Mouse (Mus musculus): ENCODE results near the gene Cox4i2. TPM values are rescaled to one million over a fixed set of nuclear protein-coding genes. Genes with fewer than 3 reads are reported as not detected.
A peak's percentile ranks its signal among the peaks of the same experiment; 100 is the strongest.

Cox4i2 gene
- polyA plus RNA-seq, 1 experiment from 2014 or later: 14.3 TPM

DNA sequence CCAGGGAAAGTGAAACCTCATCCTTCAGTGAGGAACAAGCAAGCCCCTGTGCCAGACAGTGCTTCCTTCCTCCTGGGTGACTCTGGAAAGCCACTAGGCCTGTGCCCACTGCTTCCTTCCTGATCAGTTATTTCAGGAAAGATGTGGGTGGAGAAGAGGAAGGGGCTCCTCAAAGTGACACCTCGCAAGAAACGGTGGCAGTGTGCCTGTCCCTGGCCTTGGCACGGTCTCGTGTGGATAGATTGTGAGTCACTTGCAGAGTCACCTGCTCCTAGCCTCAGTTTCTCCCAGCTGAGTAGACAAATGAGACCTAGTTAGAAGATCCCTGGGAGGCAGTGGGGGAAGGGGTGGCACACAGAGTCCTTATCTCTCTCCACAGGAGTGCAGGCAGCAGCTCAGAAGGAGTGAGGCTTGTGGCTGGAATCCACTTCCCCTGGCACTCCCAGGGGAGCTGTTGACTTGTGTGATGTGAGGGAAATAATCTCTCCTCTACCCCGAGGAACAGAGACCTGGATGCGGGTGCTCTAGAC, 35.0 kb downstream of the Cox4i2 start:
- Histone ChIP-seq H3K36me3 (peaks cover 4% of the 10 kb centered on the region; the same call in 1 of the 2 replicates), H3K4me3 (no peak overlapping the region), H3K9me3 (no peaks in the 10 kb centered on the region), H3K27ac (peak overlapping the region; percentile 59; the same call in 1 of the 2 replicates), H3K9ac (no peak overlapping the region), H3K27me3 (no peaks in the 10 kb centered on the region), H3K4me1 (peaks cover 5% of the 10 kb centered on the region), H3K4me2 (replicated peaks) (no peak overlapping the region)
- WGBS: 66% methylated on average over 6 of the region's 6 CpGs
- ATAC-seq (ENCODE audit: insufficient number of reproducible peaks, insufficient read depth, low FRiP score, low TSS enrichment): 0 out of 2 replicates have a peak, but pooled peaks have one; percentile 30

DNA sequence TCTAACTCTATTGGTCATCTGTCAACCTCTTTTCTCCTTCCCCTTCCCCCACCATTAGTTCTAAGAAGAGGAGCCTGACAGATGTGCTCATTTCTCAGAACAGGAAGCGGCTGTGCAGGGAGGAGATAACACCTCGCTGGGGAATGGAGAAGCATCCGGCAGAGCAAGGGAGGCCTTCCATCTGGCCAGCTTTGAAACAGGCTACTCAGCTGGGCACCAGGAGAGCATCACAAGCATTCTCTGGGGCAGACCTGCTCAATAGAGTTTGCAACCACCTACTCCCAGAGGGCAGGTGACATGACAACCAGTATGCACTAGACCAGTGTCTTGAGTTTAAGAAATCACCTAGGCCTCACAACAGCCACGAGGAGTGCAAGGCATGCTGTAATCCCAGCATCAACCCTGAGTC, 35.6 kb downstream of the Cox4i2 start:
- Histone ChIP-seq H3K36me3 (0 out of 2 replicates have a peak, but pooled peaks cover 4% of the 10 kb centered on the region), H3K4me1 (peaks cover 5% of the 10 kb centered on the region), H3K27me3 (no peaks in the 10 kb centered on the region), H3K9ac (no peak overlapping the region), H3K4me3 (no peak overlapping the region), H3K4me2 (replicated peaks) (no peak overlapping the region), H3K27ac (peak overlapping the region; percentile 59; the same call in 1 of the 2 replicates), H3K9me3 (no peaks in the 10 kb centered on the region)
- ATAC-seq (ENCODE audit: insufficient number of reproducible peaks, insufficient read depth, low FRiP score, low TSS enrichment): no peak
- 53% methylated on average over 4 of the region's 4 CpGs for WGBS

DNA sequence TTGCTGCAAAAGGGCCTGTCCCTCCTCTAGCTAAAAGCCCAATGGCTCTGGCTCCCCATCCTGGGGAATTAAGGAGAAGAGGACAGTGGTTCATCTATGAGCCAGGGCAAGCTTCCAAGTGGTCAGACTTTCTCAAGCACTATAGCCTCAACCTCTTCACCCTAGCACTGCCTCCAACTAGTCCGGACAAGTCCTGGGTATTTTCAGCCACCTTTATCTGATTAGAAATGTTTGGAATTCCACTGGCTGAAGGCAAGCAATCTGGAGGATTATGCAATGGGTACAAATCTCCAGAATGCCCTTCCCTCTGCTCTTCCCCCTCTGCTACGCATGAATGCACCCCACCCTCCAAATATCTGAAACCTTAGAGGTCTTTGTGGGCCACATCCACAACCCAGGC, 38.5 kb downstream of the Cox4i2 start:
- 55% methylated on average over 2 of the region's 2 CpGs for WGBS
- H3K4me1 ChIP-seq: peaks cover 5% of the 10 kb centered on the region
- H3K27ac ChIP-seq: no peak overlapping the region
- H3K4me3 ChIP-seq: no peak overlapping the region
- ATAC-seq (ENCODE audit: insufficient number of reproducible peaks, insufficient read depth, low FRiP score, low TSS enrichment): no peak
- no peaks in the 10 kb centered on the region for H3K9me3 ChIP-seq
- H3K27me3 ChIP-seq: no peaks in the 10 kb centered on the region
- H3K36me3 ChIP-seq: no peaks in the 10 kb centered on the region
- no peak overlapping the region for H3K9ac ChIP-seq
- no peak overlapping the region for H3K4me2 ChIP-seq (replicated peaks)

DNA sequence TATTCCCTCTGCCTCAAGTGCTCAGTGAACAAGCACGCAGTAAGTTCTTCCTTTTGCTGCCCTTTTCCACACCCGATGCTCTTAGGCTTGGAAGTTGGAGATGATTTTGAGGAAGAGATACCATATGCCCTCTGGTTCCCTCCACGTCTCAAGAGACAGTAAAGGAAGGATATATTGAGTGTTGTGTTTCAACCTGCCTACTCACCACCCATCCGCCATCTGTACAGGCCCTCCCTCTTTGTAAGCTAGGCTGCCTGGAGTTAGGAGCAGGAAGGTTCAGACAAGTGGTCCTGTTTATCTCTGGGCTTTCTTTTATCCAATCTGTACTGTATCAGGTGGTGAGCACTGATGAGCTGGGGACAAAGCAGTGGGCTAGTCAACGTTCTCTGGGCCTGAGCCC, 39.4 kb downstream of the Cox4i2 start:
- H3K4me1 ChIP-seq: peaks cover 5% of the 10 kb centered on the region
- H3K4me2 ChIP-seq (replicated peaks): no peak overlapping the region
- H3K9ac ChIP-seq: no peak overlapping the region
- H3K27ac ChIP-seq: no peak overlapping the region
- ATAC-seq (ENCODE audit: insufficient number of reproducible peaks, insufficient read depth, low FRiP score, low TSS enrichment): no peak
- H3K4me3 ChIP-seq: no peak overlapping the region
- no peaks in the 10 kb centered on the region for H3K9me3 ChIP-seq
- no peaks in the 10 kb centered on the region for H3K36me3 ChIP-seq
- 84% methylated on average over 5 of the region's 5 CpGs for WGBS
- no peaks in the 10 kb centered on the region for H3K27me3 ChIP-seq

DNA sequence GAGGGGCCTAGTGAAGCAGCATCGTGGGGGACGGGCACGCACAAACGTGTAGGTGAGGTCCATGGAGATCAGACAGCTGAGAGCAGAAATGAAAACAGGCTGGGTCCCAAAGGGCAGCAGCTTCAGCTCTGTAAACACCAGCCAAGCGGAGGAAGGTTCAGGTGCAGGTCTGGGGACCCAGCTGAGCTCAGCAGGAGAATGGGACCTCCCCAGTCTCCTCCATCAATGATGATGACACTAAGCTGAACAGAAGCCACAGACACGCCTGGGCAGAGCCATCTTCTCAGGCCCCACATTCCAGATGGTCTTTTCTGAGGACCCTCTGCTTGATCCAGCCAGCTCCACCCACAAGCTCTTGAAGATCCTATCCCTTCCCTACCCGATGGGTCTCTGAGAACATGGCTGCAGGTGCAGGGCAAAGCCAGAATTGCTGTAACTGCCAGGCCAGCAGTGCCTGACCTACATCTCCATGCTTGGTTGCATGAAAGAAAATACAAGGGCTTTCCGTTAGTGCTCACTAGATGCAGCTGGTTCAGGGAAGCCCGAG, 40.4 kb downstream of the Cox4i2 start:
- Histone ChIP-seq H3K4me1 (peaks cover 5% of the 10 kb centered on the region), H3K27me3 (no peaks in the 10 kb centered on the region), H3K9ac (no peak overlapping the region), H3K4me2 (replicated peaks) (no peak overlapping the region), H3K27ac (no peak overlapping the region), H3K36me3 (no peaks in the 10 kb centered on the region), H3K4me3 (no peak overlapping the region), H3K9me3 (no peaks in the 10 kb centered on the region)
- ATAC-seq (ENCODE audit: insufficient number of reproducible peaks, insufficient read depth, low FRiP score, low TSS enrichment): no peak
- WGBS: 82% methylated on average over 9 of the region's 9 CpGs

DNA sequence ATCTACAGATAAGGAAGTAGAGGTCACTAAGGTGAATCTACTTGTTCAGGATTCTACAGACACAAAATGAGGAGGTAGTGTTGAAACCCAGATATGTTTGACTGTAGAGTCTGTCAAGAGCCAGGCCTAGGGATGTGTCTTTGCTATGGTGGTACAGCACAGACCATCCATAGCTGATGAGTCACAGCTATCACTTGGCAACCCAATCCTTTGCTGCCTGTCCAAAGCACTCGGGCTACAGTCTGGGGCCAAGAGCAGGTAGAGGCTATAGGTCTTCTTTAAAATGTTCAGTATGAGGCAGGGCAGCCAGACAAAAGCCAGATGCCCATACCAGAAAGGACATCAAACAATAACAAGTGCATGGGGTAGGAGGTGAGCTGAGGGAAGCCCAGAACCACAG, 43.6 kb downstream of the Cox4i2 start:
- WGBS: 90% methylated on average over 1 of the region's 1 CpGs
- Histone ChIP-seq H3K4me3 (no peak overlapping the region), H3K27ac (no peak overlapping the region), H3K4me2 (replicated peaks) (no peak overlapping the region), H3K36me3 (no peaks in the 10 kb centered on the region), H3K9ac (no peak overlapping the region), H3K4me1 (peaks cover 2% of the 10 kb centered on the region), H3K9me3 (no peaks in the 10 kb centered on the region), H3K27me3 (no peaks in the 10 kb centered on the region)
- ATAC-seq (ENCODE audit: insufficient number of reproducible peaks, insufficient read depth, low FRiP score, low TSS enrichment): no peak

DNA sequence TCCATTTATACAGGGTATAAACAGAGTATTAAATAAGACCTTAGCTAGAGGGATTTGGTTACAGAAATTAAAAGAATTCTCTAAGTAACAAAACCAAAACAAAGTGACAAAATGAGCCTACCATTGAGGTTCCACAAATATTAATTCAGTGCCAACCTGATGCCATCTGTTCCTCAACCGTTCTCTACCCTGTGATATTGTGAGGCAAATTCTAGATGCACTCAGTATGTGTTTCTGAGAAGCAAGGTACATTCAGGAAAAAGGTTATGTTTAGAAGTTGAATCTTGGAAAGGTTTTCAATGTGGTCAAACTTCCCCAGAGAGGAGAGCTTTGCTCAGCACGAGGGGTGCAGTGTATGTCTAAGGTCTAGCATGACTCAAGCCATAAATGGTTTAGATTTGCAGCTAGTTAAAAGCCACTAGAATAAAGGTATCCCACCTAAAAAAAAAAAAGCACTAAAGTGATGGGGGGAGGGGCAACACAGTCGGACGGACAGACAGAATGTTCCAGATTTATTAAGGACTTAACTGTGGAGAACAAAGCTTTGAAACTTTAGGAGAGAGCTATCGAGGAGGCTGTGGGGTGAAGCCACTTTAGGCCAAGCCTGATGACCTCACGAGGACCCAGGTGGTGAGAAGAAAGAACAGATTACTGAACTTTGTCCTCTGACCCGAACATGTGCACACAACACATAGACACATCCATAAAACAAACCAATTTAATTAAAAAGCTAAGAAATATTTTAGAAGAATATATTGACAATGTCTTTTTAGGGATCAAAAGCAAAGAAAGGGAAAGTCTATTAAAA, 46.2 kb downstream of the Cox4i2 start:
- no peak overlapping the region for H3K27ac ChIP-seq
- no peaks in the 10 kb centered on the region for H3K9me3 ChIP-seq
- peaks cover 11% of the 10 kb centered on the region for H3K4me1 ChIP-seq
- H3K4me3 ChIP-seq: no peak overlapping the region
- H3K27me3 ChIP-seq: no peaks in the 10 kb centered on the region
- ATAC-seq (ENCODE audit: insufficient number of reproducible peaks, insufficient read depth, low FRiP score, low TSS enrichment): no peak
- no peak overlapping the region for H3K4me2 ChIP-seq (replicated peaks)
- H3K36me3 ChIP-seq: no peaks in the 10 kb centered on the region
- H3K9ac ChIP-seq: no peak overlapping the region
- WGBS: 75% methylated on average over 7 of the region's 7 CpGs

DNA sequence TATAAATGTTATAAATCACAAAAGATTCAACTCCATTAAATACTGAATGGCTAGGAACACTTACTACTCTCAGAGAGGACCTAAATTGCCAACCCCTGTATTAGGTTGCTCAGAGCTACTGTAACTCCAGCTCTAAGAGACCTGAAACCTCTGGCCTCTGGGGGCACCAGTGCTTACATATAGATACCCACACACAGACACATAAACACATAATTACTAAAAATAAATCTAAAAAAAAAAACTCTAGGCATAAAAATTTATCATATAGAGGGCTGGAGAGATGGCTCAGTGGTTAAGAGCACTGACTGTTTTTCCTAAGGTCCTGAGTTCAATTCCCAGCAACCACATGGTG, 46.8 kb downstream of the Cox4i2 start:
- Histone ChIP-seq H3K9ac (no peak overlapping the region), H3K9me3 (no peaks in the 10 kb centered on the region), H3K4me3 (no peak overlapping the region), H3K27ac (no peak overlapping the region), H3K36me3 (no peaks in the 10 kb centered on the region), H3K4me2 (replicated peaks) (no peak overlapping the region), H3K27me3 (no peaks in the 10 kb centered on the region), H3K4me1 (peaks cover 17% of the 10 kb centered on the region)
- no peak for ATAC-seq (ENCODE audit: insufficient number of reproducible peaks, insufficient read depth, low FRiP score, low TSS enrichment)

DNA sequence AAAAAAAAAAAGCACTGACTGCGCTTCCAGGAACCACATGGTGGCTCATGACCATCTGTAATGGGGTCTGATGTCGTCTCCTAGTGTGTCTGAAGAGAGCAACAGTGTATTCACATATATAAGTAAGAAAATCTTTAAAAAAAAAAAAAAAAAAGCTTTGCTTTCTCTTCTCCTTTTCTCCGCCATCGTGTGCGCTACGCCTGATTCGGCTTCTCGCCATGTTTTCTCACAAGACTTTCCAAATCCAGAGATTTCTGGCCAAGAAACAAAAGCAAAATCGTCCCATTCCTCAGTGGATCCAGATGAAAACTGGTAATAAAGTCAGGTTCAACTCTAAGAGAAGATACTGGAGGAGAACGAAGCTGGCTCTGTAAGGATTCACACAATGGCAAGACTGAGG, 48.3 kb downstream of the Cox4i2 start:
- Histone ChIP-seq H3K27me3 (no peaks in the 10 kb centered on the region), H3K9ac (no peak overlapping the region), H3K4me1 (peaks cover 22% of the 10 kb centered on the region), H3K36me3 (no peaks in the 10 kb centered on the region), H3K4me3 (no peak overlapping the region), H3K4me2 (replicated peaks) (no peak overlapping the region), H3K9me3 (no peaks in the 10 kb centered on the region), H3K27ac (no peak overlapping the region)
- no peak for ATAC-seq (ENCODE audit: insufficient number of reproducible peaks, insufficient read depth, low FRiP score, low TSS enrichment)
- 93% methylated on average over 10 of the region's 10 CpGs for WGBS

DNA sequence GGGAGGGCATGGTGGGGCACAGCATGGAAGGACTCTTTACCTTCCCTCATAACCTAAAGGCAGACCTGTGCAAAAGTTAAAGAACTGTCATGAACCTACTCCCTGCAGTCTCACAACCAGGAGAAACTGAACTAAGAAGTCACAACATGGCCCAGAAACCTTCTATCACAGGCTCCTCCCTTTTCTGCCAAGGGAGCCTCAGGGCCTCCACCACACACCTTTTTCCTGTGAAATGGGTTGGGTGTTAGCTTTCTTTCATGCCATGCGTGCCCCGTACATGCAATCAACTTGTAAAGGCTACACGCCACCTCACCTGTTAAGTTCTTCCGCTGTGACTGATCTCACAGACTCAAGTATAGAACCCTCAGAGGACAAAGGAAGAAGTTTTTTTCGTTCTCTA, 49.1 kb downstream of the Cox4i2 start:
- Histone ChIP-seq H3K4me1 (peaks cover 22% of the 10 kb centered on the region), H3K4me2 (replicated peaks) (no peak overlapping the region), H3K4me3 (no peak overlapping the region), H3K27me3 (no peaks in the 10 kb centered on the region), H3K36me3 (no peaks in the 10 kb centered on the region), H3K27ac (no peak overlapping the region), H3K9ac (no peak overlapping the region), H3K9me3 (no peaks in the 10 kb centered on the region)
- ATAC-seq (ENCODE audit: insufficient number of reproducible peaks, insufficient read depth, low FRiP score, low TSS enrichment): no peak
- 90% methylated on average over 5 of the region's 5 CpGs for WGBS

DNA sequence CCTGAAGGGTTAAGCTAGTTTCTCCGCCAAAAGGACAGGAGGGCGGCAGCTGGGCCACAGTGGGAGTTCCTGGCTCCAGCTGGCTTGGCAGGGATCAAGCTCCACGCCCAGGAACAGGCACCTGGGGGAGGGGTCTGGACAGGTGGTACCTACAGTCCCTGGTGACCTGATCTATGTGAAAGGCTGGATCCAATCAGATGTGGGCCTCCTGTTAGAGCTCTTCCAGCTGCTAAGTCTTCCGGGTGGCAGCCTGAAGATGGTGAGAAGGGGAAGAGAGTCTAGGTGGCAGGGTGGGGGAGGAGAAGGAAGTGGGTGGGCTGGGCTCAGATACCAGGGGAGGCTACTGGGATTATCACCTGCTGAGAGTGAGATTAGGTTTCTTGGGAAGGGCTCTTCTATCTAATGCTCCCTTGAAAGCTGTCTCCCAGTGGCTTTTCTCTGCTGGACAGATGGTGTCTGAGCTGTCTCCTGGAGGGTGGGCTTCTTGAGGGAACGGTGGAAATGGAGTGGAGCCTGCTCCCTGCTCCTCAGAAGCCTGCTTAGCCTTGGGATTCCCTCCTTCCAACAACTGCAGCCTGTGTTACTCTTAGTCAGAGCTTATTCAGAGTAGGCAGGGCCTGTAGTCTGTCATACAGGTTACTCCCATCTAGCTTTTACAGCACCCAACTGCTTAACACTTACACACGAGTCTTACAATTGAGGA, 50.6 kb downstream of the Cox4i2 start:
- Histone ChIP-seq H3K4me1 (peaks cover 22% of the 10 kb centered on the region), H3K27me3 (no peaks in the 10 kb centered on the region), H3K9ac (no peak overlapping the region), H3K27ac (peak overlapping the region; percentile 59), H3K36me3 (no peaks in the 10 kb centered on the region), H3K4me3 (no peak overlapping the region), H3K4me2 (replicated peaks) (no peak overlapping the region), H3K9me3 (no peaks in the 10 kb centered on the region)
- 7% methylated on average over 6 of the region's 6 CpGs for WGBS
- ATAC-seq (ENCODE audit: insufficient number of reproducible peaks, insufficient read depth, low FRiP score, low TSS enrichment): peak; percentile 71; the same call in 1 of the 2 replicates

DNA sequence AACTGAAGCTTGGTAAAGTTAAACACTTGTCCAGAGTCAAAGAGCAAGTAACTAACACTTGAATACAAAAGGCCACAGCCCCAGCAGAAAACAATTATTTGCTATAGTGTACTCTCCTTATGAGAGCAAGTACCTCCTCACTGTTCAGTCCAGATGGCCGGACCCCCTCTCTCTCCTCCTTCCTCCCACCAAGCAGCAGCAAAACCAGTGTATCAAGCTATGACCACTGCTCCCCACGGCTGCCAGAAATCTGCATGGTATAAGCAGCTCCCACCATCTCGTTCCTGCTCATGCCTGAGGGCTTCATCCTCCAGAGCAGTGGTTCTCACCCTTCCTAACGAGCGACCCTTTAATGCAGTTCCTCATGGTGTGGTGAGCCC, 51.1 kb downstream of the Cox4i2 start:
- Histone ChIP-seq H3K27me3 (no peaks in the 10 kb centered on the region), H3K36me3 (no peaks in the 10 kb centered on the region), H3K27ac (peak overlapping the region; percentile 59), H3K4me1 (peaks cover 22% of the 10 kb centered on the region), H3K9ac (no peak overlapping the region), H3K4me2 (replicated peaks) (no peak overlapping the region), H3K9me3 (no peaks in the 10 kb centered on the region), H3K4me3 (no peak overlapping the region)
- 40% methylated on average over 5 of the region's 5 CpGs for WGBS
- ATAC-seq (ENCODE audit: insufficient number of reproducible peaks, insufficient read depth, low FRiP score, low TSS enrichment): no peak

Data from embryonic facial prominence, embryonic 12.5 days (tissue).